Mouse (Mus musculus): Measurements from ENCODE around the gene Sytl3. TPM values are rescaled to one million over a fixed set of nuclear protein-coding genes. Genes with fewer than 3 reads are reported as not detected.
"Not testable (repeated sequence)": the region's sequence is repeated elsewhere in the genome, so short reads cannot be mapped to it uniquely, and the experiment has no call there.

Sytl3 gene
- polyA plus RNA-seq, 1 experiment from 2014 or later: 0.08 TPM

DNA sequence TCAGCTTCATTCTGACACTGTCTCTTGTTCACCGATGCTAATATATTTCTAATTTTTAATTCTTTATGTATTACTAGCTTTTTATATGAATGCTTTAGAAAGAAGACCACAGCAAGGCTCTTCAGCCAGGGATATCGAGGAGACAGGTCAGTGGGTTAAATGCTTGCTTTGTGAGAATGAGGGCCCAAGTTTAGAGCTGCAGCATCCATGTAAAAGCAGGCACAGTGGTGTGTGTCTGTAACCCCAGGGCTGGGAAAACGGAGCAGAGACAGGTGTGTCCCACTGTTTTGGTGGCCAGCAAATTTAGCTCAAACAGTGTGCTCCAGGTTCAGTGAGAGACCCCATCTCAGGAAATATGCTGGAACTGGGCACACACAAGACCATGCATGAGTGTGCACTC lies 11.4 kb upstream of the Sytl3 start:
- not testable (repeated sequence) for H3K27ac ChIP-seq (replicated peaks); ATAC-seq (ENCODE audit: insufficient read depth); H3K27me3 ChIP-seq; H3K4me1 ChIP-seq (replicated peaks); H3K9me3 ChIP-seq (replicated peaks); H3K4me2 ChIP-seq; H3K9ac ChIP-seq; H3K36me3 ChIP-seq (replicated peaks); H3K4me3 ChIP-seq (replicated peaks)
- WGBS (ENCODE audit: insufficient replicate concordance): 65% methylated on average over 3 of the region's 3 CpGs

DNA sequence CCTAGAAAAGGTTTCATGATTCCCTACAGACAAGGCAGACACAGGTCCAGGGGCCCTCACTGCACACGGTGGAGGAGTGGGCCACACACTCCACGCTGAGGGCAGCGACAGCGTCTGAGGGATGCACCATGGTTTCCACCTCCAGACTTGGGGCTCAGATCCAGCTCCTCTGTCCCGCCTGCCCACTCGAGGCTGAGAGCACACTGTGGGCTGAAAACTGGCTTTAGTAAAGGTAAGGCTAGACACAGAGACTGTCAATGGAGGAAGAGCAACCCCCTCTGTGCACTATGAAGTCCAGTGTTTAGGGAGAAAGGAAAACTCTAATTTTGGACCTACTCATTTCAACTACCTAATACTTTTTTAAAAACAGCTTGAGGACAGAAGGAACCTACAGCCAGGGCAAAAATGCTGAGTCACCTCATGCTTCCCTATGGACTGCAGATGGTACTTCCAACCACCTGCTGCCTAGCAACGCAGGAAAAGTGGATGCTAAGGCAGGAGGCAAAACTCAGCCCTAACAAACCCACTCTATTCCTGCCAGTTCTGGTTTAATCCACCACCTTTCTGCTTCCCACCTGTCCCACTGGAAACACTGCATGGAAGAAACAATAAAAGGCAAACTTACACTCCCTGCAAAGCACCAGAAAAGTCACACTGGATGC lies 7.9 kb upstream of the Sytl3 start:
- not testable (repeated sequence) for ATAC-seq (ENCODE audit: insufficient read depth); H3K4me3 ChIP-seq (replicated peaks); H3K4me2 ChIP-seq; H3K27ac ChIP-seq (replicated peaks); H3K4me1 ChIP-seq (replicated peaks); H3K9ac ChIP-seq; H3K27me3 ChIP-seq; H3K9me3 ChIP-seq (replicated peaks); H3K36me3 ChIP-seq (replicated peaks)
- 77% methylated on average over 7 of the region's 7 CpGs for WGBS (ENCODE audit: insufficient replicate concordance)

DNA sequence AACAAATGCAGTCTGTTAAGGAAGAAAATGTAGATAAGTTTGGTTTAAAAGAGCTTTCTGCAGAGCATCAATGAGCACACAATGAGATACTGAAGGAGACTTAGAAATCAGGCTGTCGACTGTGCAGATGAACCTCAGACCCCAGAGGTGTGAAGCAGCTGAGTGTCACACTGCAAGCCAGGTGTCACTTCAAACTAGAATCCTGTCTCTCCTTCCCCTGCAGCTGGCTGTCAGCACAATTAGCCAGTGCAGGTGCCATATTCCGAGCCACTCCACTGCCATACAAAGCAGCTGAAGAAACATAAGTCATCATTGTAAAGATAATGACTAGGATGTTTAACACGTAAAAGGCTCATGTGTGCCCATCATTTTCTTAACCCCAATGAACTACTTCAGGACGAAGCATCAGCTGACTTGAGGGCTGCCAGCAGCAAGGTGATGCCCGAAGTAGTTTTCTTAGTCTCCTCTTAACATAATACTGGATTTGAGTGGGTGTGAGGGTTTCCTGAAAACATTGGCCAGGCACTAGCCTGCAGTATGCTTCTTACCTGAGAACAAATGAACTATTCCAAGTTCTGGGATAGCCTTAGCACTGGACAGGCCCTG lies 5.4 kb upstream of the Sytl3 start:
- H3K36me3 ChIP-seq (replicated peaks); H3K4me2 ChIP-seq; H3K27ac ChIP-seq (replicated peaks); H3K27me3 ChIP-seq; H3K9me3 ChIP-seq (replicated peaks); H3K9ac ChIP-seq; ATAC-seq (ENCODE audit: insufficient read depth); H3K4me3 ChIP-seq (replicated peaks); H3K4me1 ChIP-seq (replicated peaks): not testable (repeated sequence)
- 86% methylated on average over 5 of the region's 5 CpGs for WGBS (ENCODE audit: insufficient replicate concordance)

DNA sequence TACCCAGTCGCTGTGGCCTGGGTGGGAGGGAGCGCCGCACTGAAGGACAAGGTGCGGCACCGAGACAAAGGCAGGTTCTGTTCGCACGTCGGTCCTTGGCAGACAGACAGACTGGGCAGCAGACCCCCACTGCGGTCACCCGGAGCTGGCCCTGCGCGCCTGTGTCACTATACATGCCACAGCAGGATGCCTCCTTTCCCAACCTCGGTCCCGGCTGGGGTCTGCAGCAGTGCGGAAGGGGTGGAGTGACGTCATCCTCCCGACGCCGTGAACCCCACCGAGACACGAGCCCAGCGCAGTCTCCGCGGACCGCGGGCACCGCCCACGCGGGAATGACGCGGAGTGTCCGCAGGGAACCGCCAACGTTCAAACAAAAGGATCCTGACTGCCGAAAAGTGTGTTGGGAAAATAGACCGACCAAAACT lies 3.8 kb upstream of the Sytl3 start:
- Histone ChIP-seq H3K4me2 (peak overlapping the region; percentile 84), H3K4me3 (replicated peaks) (peak overlapping the region; percentile 64), H3K27ac (replicated peaks) (peak overlapping the region; percentile 55), H3K9ac (peak overlapping the region; percentile 54)
- H3K4me1 ChIP-seq (replicated peaks); H3K9me3 ChIP-seq (replicated peaks); H3K36me3 ChIP-seq (replicated peaks); H3K27me3 ChIP-seq: not testable (repeated sequence)
- ATAC-seq (ENCODE audit: insufficient read depth): peak; percentile 66
- WGBS (ENCODE audit: insufficient replicate concordance): under 1% methylated on average over 36 of the region's 36 CpGs

DNA sequence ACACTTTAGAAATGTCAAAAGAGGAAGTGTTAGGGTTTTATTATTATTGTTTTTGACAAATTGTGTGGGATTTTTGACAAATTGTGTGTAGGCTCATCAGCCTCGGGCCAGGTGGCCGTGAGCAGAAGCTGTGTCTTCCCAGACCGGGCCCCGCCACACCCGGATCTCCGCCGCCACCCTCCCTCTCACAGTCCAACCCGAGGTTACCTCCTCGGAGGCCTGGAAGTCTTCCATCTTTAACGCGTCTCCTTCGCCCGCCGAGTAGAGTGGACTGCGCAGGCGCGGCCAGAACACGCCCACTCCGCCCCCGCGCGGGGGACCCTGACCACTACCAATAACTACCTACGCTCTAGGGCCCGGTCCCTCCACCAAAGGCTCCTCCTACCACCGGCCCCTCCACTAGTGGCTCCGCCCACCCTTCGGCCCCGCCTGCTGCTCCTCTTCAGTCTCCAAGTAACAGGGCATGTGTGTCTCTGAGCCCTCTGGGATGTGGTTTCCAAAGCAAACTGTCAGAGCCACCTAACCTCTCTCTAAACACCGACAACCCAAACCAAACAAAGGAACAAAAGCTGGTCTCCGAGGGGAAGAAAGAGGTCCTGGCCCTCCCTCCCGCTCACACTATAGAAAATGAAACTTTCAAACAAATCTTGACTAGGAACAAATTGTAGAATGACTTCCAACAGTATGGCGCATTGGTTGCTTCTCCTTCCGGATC lies 3.2 kb upstream of the Sytl3 start, which contains the start of gene Dynlt1f:
Gene Dynlt1f, minus strand, starts transcription at position 334 of the 715 bp plus-strand sequence.
- H3K9ac ChIP-seq: peak within 1 kb of the TSS; percentile 54
- peak; percentile 92 for ATAC-seq (ENCODE audit: insufficient read depth)
- H3K9me3 ChIP-seq (replicated peaks); H3K4me1 ChIP-seq (replicated peaks); H3K27me3 ChIP-seq; H3K36me3 ChIP-seq (replicated peaks): not testable (repeated sequence)
- WGBS (ENCODE audit: insufficient replicate concordance): 4% methylated on average over 25 of the region's 33 CpGs
- H3K4me2 ChIP-seq: peak within 1 kb of the TSS; percentile 84
- peak within 1 kb of the TSS; percentile 55 for H3K27ac ChIP-seq (replicated peaks)
- H3K4me3 ChIP-seq (replicated peaks): peak within 1 kb of the TSS; percentile 64

DNA sequence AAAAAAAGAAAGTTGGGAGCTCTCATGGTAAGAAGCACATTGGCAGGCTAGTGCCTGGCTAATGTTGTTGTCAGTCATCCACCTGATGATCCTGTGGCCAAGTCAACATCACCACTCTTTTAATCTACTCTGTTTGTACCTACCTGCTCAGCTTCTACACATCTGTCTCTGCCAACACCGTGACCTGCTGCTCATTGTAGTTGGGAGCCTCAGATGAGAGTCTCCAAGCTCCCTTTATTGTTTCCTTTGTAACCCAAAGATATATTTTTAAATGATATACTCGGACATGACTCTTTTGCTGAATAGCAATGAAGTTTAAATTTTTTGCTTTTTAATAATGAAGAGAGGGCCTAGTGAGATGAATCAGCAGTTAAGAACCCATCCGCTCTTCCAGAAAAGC lies 2.4 kb upstream of the Sytl3 start:
- H3K9ac ChIP-seq; H3K4me3 ChIP-seq (replicated peaks); H3K4me1 ChIP-seq (replicated peaks); H3K27me3 ChIP-seq; ATAC-seq (ENCODE audit: insufficient read depth); H3K27ac ChIP-seq (replicated peaks); H3K36me3 ChIP-seq (replicated peaks); H3K4me2 ChIP-seq; H3K9me3 ChIP-seq (replicated peaks): not testable (repeated sequence)
- 89% methylated on average over 1 of the region's 3 CpGs for WGBS (ENCODE audit: insufficient replicate concordance)

DNA sequence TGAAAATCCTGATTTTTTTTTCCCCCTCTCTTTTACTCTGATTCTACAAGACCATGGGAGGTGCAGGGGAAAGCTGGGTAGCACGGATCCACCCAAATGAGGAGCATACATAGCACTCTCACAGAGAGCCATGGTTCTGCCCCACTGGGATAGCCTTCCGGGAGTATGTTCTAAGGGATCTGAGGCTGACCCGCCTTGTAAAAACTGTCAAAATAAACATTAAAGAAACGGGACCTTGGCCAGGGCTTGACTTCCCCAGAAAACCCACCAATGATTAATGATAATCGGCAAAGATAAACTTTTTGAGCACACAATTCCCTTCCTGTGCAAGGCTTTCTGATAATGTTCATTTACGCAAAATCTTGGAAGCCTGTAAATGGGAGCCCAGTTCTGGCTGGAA lies 1.7 kb downstream of the Sytl3 start:
- H3K9me3 ChIP-seq (replicated peaks); H3K36me3 ChIP-seq (replicated peaks); ATAC-seq (ENCODE audit: insufficient read depth); H3K27ac ChIP-seq (replicated peaks); H3K4me1 ChIP-seq (replicated peaks); H3K4me3 ChIP-seq (replicated peaks); H3K9ac ChIP-seq; H3K4me2 ChIP-seq; H3K27me3 ChIP-seq: not testable (repeated sequence)
- WGBS (ENCODE audit: insufficient replicate concordance): 48% methylated on average over 6 of the region's 6 CpGs

DNA sequence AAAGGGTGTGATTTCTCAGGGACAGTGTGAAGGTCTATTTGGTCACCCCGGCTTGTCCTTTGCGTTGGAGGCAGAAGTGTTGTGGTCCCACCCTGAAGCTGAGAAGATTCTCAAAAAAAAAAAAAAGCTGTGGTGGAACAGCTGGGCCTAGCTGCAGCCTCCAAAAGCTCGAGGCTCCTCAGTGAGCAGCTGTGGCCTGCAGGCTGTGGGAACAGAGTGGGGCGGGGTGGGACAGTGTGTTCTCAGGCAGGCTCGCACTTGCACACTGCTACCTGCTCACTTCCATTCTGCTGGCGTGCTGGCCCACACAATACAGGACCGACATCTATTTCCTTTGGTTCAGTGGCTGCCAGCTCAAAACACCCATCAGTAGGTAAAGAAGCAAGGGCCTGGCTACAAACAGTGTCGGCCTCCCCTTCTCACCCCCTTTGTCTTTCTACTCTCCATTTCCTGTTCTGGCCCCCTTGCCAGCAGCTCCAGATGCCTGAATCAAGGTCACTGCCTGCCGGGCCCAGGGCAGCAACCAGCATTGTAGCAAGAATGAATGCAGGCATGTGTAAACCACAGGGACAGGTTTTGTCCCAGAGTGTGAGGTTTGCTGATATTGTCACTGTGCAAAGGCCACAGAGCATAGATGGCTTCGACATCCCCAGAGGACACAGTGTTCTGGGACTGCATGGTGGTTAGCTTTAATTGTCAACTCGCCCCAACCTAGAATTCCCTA lies 2.4 kb downstream of the Sytl3 start:
- not testable (repeated sequence) for H3K4me1 ChIP-seq (replicated peaks); H3K4me3 ChIP-seq (replicated peaks); H3K27me3 ChIP-seq; H3K4me2 ChIP-seq; H3K9me3 ChIP-seq (replicated peaks); H3K36me3 ChIP-seq (replicated peaks); H3K27ac ChIP-seq (replicated peaks); H3K9ac ChIP-seq
- peak; percentile 43; the same call in 1 of the 2 replicates for ATAC-seq (ENCODE audit: insufficient read depth)
- WGBS (ENCODE audit: insufficient replicate concordance): 37% methylated on average over 10 of the region's 11 CpGs

DNA sequence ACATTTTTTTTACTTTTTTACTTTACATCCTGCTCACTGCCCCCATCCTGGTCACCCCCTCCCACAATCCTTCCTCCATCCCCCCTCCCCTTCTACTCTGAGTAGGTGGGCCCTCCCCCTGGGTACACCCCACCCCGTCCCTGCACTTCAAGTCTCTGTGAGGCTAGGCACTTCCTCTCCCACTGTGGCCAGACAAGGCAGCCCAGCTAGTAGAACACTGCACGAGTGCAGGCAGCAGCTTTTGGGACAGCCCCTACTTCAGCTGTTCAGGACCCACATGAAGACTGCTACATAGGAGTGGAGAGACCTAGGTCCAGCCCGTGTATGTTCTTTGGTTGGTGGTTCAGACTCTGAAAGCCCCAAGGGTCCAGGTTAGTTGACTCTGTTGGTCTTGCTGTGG lies 3.9 kb downstream of the Sytl3 start:
- not testable (repeated sequence) for H3K9ac ChIP-seq; H3K4me1 ChIP-seq (replicated peaks)
- WGBS (ENCODE audit: insufficient replicate concordance): 30% methylated on average over 3 of the region's 3 CpGs

DNA sequence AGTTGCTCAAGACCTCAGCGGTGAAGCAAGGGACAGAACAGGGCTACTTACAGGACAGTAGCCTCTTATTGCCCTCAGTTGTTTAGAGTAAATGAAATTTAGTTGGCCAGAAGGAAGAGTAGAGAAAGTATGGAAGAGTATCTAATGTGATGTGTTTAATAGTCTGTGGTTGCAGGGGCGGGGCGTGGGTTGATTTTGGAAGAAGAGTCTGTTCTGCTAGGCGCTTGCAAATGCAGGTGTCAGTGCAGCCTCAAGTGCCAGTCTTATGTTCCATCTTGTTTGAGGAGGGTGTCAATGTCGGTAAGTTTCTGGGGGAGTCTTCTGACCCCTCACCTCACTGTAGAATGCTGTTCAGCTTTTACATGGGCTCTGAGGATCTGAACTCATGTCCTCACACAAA lies 6.5 kb downstream of the Sytl3 start:
- H3K9me3 ChIP-seq (replicated peaks); ATAC-seq (ENCODE audit: insufficient read depth); H3K4me1 ChIP-seq (replicated peaks); H3K27ac ChIP-seq (replicated peaks); H3K9ac ChIP-seq; H3K4me2 ChIP-seq; H3K4me3 ChIP-seq (replicated peaks); H3K27me3 ChIP-seq; H3K36me3 ChIP-seq (replicated peaks): not testable (repeated sequence)
- WGBS (ENCODE audit: insufficient replicate concordance): 68% methylated on average over 4 of the region's 5 CpGs

More for the DNA sequence above, 3.9 kb downstream of the Sytl3 start:
- H3K9me3 ChIP-seq (replicated peaks); H3K27ac ChIP-seq (replicated peaks); H3K4me3 ChIP-seq (replicated peaks); ATAC-seq (ENCODE audit: insufficient read depth); H3K36me3 ChIP-seq (replicated peaks); H3K27me3 ChIP-seq; H3K4me2 ChIP-seq: not testable (repeated sequence)

DNA sequence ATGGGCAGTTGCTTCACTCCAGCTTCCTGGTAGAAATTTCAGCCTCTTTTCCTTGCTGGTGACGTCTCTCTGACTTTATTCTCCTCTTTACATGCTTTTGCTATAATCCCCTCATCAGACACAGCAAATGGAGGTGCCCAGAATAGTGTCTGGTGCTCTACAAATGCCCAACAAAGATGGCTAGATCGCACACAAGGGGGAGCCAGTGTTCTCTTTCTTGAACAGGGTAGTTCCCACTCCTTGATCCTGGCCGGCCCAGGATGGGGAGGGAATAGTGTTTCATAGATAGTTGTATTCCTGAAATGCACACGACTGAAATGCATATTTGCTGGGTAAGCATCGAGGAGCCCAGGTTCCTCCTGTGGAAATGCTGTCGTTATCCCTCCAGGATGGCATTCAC lies 9.6 kb downstream of the Sytl3 start:
- not testable (repeated sequence) for H3K4me1 ChIP-seq (replicated peaks); H3K27me3 ChIP-seq; H3K4me2 ChIP-seq; ATAC-seq (ENCODE audit: insufficient read depth); H3K4me3 ChIP-seq (replicated peaks); H3K9ac ChIP-seq; H3K36me3 ChIP-seq (replicated peaks); H3K9me3 ChIP-seq (replicated peaks); H3K27ac ChIP-seq (replicated peaks)
- WGBS (ENCODE audit: insufficient replicate concordance): no CpG with 5 or more reads among the region's 6 CpGs

All from liver, embryonic 15.5 days (tissue).